Mouse (Mus musculus) layer of hippocampus, adult 9-10 months (tissue): ENCODE data around the gene Smyd1.

Source experiments
- DNase-seq: peaks from one replicate; pipeline ENCODE4 v3.0.0; 2022; ENCODE audit warnings: low spot score

Gene Smyd1

DNA sequence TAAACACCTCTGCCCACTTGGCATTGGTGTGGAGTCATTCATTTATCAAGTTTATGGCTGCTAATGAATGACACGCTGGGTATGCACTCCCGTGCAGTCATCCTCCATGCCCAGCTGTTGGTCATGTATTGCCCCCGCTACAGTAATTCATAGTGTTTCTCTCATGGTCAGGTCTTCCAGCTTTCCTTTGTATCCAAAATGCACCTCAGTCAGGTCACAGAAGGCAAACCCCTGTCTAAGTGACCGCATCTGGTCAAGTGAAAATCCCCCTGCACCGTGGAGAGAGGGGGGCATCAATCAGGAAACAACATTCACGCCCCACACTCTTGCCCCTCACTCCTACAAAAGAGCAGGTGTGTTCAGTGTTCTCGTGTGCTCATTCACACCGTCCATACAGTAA, 117.9 kb downstream of the Smyd1 start:
- no peak for DNase-seq

DNA sequence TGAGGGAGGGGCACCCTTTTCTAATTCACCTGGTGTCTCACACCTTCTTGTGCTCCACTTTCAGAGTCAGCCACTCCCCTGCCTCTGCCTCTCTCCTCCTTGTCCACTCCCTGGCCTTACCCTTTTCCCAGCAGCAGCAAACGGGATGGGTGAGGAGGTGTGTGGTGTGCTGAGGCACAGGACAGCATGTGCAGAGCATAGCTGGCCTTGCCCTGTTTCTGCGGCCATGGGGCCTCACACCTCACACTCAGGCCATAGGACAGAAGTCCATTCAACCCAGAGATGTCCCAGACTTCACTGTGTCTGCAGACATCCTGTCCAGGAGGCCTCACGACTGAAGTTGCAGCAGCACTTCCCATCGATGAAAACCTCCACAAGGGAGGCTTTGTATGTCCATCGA, 118.4 kb downstream of the Smyd1 start:
- no peak for DNase-seq

DNA sequence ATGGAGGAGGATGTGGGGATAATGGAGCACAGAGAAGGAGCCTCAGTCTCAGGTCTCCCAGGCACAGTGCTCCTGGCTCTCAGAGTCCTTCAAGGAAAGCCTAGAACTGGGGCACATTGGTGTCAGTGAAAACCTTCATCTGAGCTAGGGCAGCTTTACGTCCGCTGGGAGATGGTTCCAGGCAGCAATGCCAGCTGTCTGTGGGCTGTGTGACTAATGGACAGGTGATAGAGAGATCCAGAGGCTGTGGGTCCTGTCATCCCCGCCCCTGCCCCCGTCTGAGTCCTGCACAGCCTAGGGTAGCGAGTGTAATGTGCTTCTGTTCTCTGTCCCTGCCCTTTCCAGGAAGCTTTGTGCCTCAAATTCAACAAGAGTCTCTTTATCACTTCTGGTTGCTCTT, 120.1 kb downstream of the Smyd1 start:
- no peak for DNase-seq

DNA sequence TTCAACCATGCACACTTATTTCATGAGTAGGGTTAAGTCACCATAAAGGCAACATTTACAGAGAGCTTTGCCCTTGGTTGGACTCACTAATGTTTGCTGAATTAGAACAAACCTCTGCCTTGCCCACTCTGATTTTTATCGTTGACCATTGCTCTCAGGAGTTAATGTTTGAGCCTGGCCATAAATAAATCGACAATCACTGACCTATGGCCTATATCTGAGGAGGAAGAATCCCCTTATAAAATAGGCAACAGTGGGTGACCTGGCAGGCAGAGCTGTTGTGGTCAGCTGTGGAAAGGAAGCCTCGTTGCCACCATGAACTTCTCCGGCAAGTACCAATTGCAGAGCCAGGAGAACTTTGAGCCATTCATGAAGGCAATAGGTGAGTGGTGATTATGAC, 122.4 kb downstream of the Smyd1 start, which contains the start of gene Fabp1:
Fabp1 (plus strand) TSS at position 216 of the 400 bp plus-strand sequence.
- no peak for DNase-seq

DNA sequence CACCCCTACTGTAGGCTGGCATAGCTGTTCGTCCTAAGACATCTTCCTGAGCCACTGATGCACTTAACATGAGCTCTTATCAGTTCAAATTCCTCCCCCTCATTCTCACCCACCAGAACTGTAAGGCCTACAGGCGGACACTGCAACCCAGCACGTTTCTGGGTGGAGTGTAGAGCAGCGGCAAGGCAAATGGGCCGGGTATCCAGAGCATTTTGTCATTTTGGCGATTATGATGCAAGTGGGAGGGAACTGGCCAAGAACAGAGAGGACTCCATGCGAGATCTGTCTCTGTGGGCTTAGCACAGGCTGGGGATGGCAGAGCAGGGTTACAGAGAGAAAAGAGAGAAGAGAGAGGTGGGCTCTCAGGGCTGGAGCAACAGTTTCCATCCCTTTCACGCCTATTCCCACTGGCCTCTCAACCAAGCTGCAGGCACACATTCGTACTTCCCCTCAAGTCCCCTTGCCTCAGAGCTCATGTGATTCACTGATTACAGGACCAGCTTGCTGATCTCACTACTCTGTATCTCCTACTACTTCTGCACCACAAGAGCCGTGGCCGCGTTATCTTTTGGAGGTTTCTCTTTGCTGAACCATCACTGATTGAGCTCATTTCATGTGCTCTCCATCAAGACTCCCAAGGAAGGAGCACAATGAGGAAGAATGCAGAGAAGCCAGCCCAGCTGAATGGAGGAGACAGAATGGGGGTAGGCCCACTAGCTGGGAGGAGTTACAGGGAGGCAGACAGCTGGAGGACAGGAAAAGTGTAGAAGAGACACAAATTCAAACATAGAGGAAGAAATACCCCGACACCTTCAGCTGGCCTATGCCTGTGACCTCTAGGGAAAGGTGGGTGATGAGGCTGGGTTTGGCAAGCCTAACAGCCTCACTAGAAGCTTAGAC, 124.1 kb downstream of the Smyd1 start:
- no peak for DNase-seq

DNA sequence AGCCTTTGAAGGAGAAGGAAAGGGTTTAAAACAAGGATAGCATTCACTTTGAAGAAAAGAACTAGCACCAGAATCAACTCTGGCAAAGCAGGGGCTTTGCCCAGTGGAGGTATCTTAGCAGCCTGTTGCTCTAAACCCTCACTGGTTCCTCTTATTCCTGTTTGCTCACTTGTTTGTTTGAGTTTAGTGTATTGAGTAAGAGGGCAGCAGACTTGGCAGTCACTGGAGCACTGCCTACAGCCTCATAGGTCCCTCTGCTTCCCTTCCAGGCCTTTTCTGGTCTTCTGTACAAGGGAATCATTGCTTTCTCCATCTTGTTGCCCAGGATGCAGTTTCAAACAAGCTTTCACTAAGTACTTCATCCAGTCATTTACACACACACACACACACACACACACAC, 125.9 kb downstream of the Smyd1 start:
- DNase-seq = no peak

DNA sequence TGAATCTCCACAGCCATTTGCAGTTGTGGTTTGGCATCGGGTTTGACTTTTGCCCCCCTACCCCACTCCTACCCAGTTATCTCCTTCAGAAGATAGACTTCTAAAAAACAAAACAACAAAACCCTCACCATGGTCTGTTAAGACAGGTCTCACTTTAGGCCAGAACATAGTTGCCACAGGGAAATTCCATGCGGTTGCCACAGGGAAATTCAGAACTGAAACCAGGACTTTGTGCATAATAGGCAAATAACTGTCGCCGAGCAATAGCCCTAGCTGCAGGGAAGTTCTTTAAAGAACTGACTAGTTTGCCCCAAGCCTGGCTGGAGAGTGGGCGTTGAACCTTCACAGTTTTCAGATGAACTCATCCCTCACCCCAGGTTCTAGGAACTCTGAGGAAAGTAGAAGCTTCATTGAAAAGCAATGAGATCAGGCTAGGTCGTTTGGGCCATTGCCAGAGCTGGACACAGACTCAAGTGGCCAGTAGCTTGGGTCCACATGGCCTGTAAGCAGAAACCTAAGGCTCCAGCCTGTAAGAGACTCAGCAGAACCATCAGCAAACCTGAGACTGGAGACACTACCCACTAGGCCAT, 128.8 kb downstream of the Smyd1 start:
- DNase-seq = no peak

DNA sequence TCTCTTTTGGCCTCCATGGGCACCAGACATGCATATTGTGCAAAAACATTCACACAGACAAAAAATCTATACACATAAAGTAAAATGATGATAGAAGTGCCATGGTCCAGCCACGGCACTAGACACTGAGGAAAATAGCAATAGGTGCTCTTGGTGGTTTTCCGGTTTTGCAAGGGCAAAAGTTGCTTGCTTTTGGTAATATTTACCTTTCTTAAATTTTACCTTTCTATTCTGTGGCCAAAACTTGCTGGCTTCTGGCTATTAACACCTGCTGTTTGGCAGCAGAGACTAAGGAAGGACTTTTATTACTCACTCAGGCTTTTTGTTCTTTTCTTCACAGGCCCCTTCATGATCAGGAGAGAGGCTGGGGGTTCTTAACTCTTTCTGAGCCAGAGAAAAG, 131.5 kb downstream of the Smyd1 start:
- no peak for DNase-seq

DNA sequence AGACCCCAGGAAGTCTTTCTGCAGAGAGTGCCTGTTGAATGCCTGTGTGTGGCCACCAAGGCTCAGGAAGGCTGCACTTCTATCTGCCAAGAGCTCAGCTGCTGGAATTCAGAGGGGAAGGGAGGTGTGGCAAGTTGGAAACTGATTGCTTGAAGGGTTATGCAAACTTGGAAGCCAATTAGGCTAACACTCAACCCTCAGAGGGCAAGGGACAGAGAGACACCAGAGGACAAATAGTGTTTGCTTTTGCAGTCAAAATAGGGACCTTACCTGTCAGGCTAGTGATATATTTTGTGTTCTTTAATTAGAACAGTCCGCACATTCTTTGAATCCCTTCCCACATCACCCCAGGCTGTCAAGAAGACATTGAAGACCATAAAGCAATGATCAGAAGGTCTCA, 132.5 kb downstream of the Smyd1 start:
- no peak for DNase-seq

DNA sequence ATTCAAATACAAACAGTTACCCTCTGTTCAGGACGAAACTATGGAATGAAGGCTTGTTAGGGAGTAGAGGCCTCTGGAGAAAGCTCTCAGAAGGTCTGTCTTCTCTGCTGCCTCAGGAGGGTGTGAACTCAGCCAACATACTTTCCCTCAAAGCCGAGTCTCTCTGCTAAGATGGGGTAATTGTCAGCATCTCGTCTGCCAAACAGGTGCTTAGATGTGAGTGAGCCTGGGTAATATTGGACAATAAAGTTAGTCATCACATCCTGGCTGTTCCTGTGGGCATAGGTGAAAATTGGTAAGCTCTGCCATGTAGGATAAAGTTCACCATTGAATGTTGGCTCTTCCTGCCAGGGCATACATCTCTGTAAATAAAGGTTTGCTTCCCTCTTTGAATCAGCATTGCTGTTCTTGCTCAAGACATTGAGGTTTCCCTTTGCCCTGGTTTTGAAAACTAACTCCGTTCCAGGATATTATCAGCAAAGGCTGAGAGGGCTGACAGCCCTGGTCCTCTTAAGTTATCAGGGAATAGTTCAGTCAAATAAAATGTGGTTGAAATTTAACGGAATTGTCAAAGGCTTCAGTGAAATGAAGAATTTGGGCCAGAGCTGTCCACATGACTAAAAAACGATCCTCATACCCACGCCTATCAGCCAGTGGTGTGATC, 137.0 kb downstream of the Smyd1 start:
- no peak for DNase-seq

DNA sequence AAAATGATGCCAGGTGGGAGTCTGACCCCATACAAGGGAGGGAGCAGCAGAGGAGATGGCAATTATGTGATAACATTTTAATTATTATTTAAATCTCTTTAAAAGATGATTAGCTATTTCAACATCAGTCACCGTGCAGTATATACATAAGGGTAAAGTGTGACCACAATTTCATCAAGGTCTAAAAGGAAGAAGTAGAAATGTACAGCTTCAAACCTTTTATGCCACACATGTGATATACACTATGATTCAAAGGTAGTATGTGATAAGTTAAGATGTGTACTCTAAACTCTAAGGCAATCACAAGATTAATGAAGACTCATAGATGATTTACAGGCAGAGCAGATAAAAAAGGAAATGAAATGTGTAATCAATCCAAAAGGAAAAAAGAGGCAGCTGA, 141.4 kb downstream of the Smyd1 start:
- no peak for DNase-seq

DNA sequence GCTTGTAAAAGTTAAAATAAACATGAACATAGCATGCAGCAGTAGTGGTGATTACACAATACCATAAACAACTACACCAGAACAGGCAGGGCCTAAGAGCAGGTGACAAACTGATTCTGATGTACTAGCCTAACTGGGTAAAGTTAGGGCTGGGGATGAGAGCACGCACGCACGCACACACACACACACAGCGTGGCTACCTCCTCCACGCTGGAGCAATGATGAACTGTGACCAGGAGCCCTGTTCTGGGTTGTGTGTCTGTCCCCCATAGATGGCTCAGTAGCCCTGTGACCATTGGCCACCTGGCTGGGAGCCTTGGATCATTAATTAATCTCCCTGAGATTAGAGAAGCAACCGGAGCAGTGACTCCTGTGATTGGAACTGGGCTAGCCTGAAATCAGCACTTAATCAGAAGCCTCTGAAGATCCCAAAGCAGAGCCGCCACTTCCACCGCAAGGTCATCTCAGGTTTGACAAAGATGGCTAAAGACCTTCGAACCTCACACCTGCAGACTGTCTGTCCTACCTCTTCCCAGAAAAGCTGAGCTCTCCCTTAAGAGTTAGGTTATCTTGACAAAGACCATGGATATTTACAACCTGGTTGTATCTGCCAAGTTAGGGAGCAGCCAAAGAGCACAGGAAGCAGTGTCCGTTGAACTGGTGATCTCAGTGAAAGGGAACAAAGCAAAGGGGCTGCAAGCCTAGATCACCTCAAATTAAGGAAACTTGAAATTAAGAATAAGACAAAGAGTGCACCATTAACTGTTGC, 149.0 kb downstream of the Smyd1 start:
- DNase-seq = no peak

DNA sequence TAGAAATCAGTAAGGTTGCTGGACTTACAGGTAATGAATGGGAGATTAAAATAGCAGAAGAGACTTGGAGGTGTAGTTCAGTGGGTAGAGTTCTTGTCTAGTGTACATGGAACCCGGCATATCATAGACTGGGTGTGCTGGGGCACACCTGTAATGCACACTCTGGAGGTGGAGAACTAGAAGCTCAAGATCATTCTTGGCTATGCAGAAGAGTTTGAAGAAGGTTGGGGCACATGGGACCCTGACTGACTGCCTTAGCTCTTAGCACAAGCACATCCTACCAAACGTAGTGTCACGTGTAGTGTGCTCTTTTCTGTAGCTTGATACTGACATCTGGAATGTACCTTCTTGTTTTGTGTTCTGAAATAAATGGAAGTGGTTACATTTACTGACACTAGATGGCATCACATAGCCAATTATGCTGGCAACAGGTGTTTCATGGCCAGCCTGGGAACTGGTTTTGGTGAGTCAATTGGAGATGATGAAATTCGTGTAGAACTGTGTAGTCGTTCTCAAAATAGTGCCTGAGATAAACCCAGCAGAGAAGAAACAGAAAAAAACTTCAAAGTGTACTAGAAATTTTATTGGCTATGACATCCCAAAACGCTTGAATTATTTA, 155.4 kb downstream of the Smyd1 start:
- no peak for DNase-seq

DNA sequence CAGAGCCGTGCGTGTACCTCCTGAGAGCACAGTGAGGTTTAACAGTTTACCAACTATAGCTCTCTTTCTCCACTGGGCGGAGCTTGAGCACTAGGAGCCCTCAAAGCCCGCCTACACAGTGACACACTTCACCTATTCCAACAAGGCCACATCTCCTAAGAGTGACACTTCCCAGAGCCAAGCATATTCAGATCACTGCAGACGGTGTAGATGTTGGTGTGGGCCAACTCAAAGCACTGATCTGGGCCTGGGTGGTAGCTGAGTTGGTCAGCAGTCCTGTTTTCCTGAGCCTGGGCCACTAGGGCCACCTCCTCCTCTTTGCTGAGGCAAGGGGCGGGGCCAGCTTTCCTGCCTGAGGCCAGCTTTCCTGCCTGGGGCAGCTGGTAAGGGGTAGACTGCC, 157.6 kb downstream of the Smyd1 start:
- DNase-seq = no peak
